Mouse (Mus musculus) heart, embryonic 12.5 days (tissue): ENCODE results near the gene Drosha. TPM values are rescaled to one million over a fixed set of nuclear protein-coding genes. Genes with fewer than 3 reads are reported as not detected.

ENCODE experiments used
- ATAC-seq: fragments of 200-750 bp; cut with Nextera tagmentation; 2 replicates; pipeline ENCODE4 v1.8.0; 2017; ENCODE audit warnings: moderate TSS enrichment, moderate library complexity; ENCODE audit not compliant: insufficient number of reproducible peaks, low FRiP score
- H3K27ac ChIP-seq: fragments of 300-500 bp; sonication (generic); 2 replicates; pipeline ENCODE4 v1.5.1; 2016; ENCODE audit warnings: mild to moderate bottlenecking, moderate library complexity; ENCODE audit not compliant: poor library complexity, severe bottlenecking
- H3K27me3 ChIP-seq: fragments of 300-500 bp; sonication (generic); replicated peaks from 2 replicates; pipeline ENCODE4 v1.6.1; 2016; ENCODE audit warnings: mild to moderate bottlenecking, moderate library complexity
- H3K36me3 ChIP-seq: fragments of 300-500 bp; sonication (generic); 2 replicates; pipeline ENCODE4 v1.6.1; 2016; ENCODE audit warnings: mild to moderate bottlenecking, moderate library complexity
- H3K4me1 ChIP-seq: fragments of 300-500 bp; sonication (generic); replicated peaks from 2 replicates; pipeline ENCODE4 v1.6.1; 2016; ENCODE audit warnings: mild to moderate bottlenecking
- H3K4me2 ChIP-seq: fragments of 300-500 bp; sonication (generic); 2 replicates; pipeline ENCODE4 v1.6.1; 2016; ENCODE audit warnings: mild to moderate bottlenecking, moderate library complexity
- H3K4me3 ChIP-seq: fragments of 300-500 bp; sonication (generic); 2 replicates; pipeline ENCODE4 v1.5.1; 2016; ENCODE audit warnings: mild to moderate bottlenecking
- H3K9ac ChIP-seq: fragments of 300-500 bp; sonication (generic); 2 replicates; pipeline ENCODE4 v1.6.1; 2016; ENCODE audit warnings: mild to moderate bottlenecking, moderate library complexity
- H3K9me3 ChIP-seq: fragments of 300-500 bp; sonication (generic); replicated peaks from 2 replicates; pipeline ENCODE4 v1.6.1; 2016; ENCODE audit warnings: mild to moderate bottlenecking, moderate library complexity
- WGBS: fragments of 180-500 bp; shearing (Covaris S2); methylation state at CpG from one replicate; pipeline ENCODE4 v1.1.7; 2016; 5-methylcytosine and 5-hydroxymethylcytosine counted together
- polyA plus RNA-seq: library from polyadenylated mRNA; unstranded; fragments of >200 nt; fragmentation: Nextera tagmentation; extraction: Ambion mirVana; gene quantifications from 2 replicates; pipeline ENCODE4 v1.2.1, GENCODE M21; 2016

The Drosha gene
- 42.1 and 43.2 TPM in 2 replicates for polyA plus RNA-seq

DNA sequence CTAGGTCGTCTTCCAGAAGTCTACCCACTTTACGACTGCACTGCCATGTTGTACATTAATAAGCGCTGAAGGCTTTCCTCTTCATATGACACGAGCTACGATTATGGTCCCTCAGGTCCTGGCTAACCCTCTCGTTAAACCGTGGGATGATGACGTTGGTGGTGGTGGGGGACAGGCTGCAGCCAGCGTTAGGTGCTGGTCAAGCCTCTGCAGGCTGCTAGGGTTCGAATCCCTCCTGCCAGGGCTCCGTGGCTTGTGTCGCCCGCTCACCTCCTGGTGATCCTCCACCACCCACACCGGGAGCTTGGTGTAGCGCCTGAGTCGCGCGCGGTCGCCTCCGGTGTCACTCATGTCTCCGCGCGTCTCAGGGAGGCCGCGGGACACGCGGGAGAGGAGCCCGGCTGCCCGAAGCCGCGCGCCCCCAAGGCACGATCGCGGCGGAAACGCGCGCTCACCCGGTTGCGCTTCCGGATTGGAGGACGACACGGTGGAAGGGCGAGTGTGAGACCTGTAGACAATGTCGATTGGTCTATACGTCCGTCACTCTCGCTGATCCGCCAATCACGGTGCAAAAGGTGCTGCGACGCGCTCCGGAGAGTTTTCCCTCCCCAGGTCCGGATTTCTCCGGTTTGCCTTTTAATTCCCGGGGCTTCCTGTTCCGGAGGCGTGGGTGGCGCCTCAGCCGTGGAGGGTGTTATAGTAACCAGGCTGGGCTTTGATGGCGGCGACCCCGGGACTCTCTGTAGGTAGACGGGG, at the start of gene Drosha, which contains the start of gene 6030458C11Rik:
Gene Drosha, plus strand, starts transcription at position 619 of the 756 bp plus-strand sequence.
Gene 6030458C11Rik, minus strand, starts transcription at position 453 of the 756 bp plus-strand sequence.
- Histone ChIP-seq H3K27me3 (no peaks in the 10 kb centered on the region), H3K9ac (peak within 1 kb of the TSS; percentile 89), H3K9me3 (no peaks in the 10 kb centered on the region), H3K4me1 (peaks cover 11% of the 10 kb centered on the region), H3K4me2 (peak within 1 kb of the TSS; percentile 77), H3K27ac (peak within 1 kb of the TSS; percentile 55; the same call in 1 of the 2 replicates), H3K36me3 (peaks cover 45% of the 10 kb centered on the region), H3K4me3 (peak within 1 kb of the TSS; percentile 82)
- ATAC-seq: peak; percentile 100
- under 1% methylated on average over 67 of the region's 67 CpGs for WGBS

- no peak overlapping the region for H3K4me2 ChIP-seq
- WGBS: 77% methylated on average over 6 of the region's 6 CpGs
- no peak overlapping the region for H3K4me3 ChIP-seq
- no peak overlapping the region for H3K27ac ChIP-seq
- H3K27me3 ChIP-seq: no peaks in the 10 kb centered on the region; the same call in 1 of the 2 replicates
- no peak for ATAC-seq
- H3K36me3 ChIP-seq: no peaks in the 10 kb centered on the region
- H3K4me1 ChIP-seq: no peaks in the 10 kb centered on the region
- peaks cover 13% of the 10 kb centered on the region for H3K9me3 ChIP-seq
- H3K9ac ChIP-seq: no peak overlapping the region
These were observed 43.3 kb upstream of the Drosha start for GRCm38 (mm10) chr15:12781296-12781695.

GRCm38 (mm10) chr15:12781729-12782326, 42.8 kb upstream of the Drosha start:
- Histone ChIP-seq H3K9me3 (peaks cover 8% of the 10 kb centered on the region), H3K36me3 (no peaks in the 10 kb centered on the region), H3K27ac (no peak overlapping the region), H3K9ac (no peak overlapping the region), H3K4me2 (no peak overlapping the region), H3K27me3 (no peaks in the 10 kb centered on the region; the same call in 1 of the 2 replicates), H3K4me1 (no peaks in the 10 kb centered on the region), H3K4me3 (no peak overlapping the region)
- 49% methylated on average over 14 of the region's 16 CpGs for WGBS
- ATAC-seq: no peak

- Histone ChIP-seq H3K9ac (no peak overlapping the region), H3K4me2 (no peak overlapping the region), H3K27me3 (no peaks in the 10 kb centered on the region; the same call in 1 of the 2 replicates), H3K27ac (no peak overlapping the region), H3K4me3 (no peak overlapping the region), H3K9me3 (no peaks in the 10 kb centered on the region; the same call in 1 of the 2 replicates), H3K4me1 (peaks cover 6% of the 10 kb centered on the region), H3K36me3 (no peaks in the 10 kb centered on the region)
- ATAC-seq: no peak
- WGBS: 78% methylated on average over 5 of the region's 5 CpGs
These were observed 36.1 kb upstream of the Drosha start for GRCm38 (mm10) chr15:12788536-12788935.

GRCm38 (mm10) chr15:12789406-12789867, 35.2 kb upstream of the Drosha start:
- Histone ChIP-seq H3K4me2 (peak overlapping the region; percentile 15; the same call in 1 of the 2 replicates), H3K27ac (no peak overlapping the region)

DNA sequence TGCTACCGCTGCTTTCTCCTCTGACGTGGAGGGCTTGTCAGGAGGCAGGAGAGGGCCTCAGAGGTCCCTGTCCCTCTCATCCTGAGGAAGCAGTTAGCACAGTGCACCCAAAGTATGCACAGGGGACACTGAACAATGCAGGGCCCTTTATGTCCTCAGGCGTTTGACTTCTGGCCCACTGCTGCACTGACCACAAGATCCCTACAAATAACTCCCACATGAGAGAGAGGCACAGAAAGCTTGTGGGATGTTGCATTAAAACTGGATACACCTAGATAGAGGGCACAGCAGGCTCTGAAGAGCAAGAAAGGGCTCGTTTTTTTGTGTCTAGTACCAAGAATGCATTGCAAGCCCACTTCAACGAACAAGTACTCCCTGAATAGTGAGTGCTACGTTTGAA, 30.3 kb upstream of the Drosha start:
- Histone ChIP-seq H3K4me2 (no peak overlapping the region), H3K9me3 (no peaks in the 10 kb centered on the region; the same call in 1 of the 2 replicates), H3K36me3 (no peaks in the 10 kb centered on the region), H3K4me3 (no peak overlapping the region), H3K4me1 (peaks cover 4% of the 10 kb centered on the region), H3K27me3 (no peaks in the 10 kb centered on the region), H3K9ac (no peak overlapping the region), H3K27ac (no peak overlapping the region)
- ATAC-seq: no peak
- 76% methylated on average over 6 of the region's 6 CpGs for WGBS

More at GRCm38 (mm10) chr15:12789406-12789867, 35.2 kb upstream of the Drosha start:
- Histone ChIP-seq H3K4me3 (no peak overlapping the region), H3K4me1 (peaks cover 6% of the 10 kb centered on the region), H3K9ac (no peak overlapping the region), H3K36me3 (no peaks in the 10 kb centered on the region), H3K9me3 (no peaks in the 10 kb centered on the region; the same call in 1 of the 2 replicates), H3K27me3 (no peaks in the 10 kb centered on the region; the same call in 1 of the 2 replicates)
- 37% methylated on average over 10 of the region's 10 CpGs for WGBS
- ATAC-seq: no peak; the same call in 1 of the 2 replicates

DNA sequence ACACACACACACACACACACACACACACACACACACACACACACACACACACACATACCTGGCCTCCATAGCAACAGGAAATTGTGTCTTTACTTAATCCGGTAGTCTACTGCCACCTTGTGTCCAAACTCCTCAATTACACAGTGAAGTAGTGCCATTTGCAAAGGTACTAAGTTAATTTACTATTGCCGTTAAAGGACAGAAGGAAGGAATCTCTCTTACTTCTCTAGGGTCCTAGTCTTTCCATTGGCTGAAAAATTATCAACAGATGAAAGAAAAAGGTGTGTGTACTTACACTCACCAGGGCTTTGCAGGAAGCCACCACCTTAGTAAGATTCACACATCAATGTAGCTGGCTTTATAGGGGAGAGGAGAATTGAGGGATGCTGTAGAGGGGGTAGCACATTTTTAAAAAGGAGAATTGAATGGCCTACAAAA, 29.1 kb upstream of the Drosha start:
- no peak overlapping the region for H3K9ac ChIP-seq
- no peaks in the 10 kb centered on the region for H3K36me3 ChIP-seq
- H3K27ac ChIP-seq: no peak overlapping the region
- no peak overlapping the region for H3K4me3 ChIP-seq
- H3K9me3 ChIP-seq: no peaks in the 10 kb centered on the region; the same call in 1 of the 2 replicates
- no peak for ATAC-seq
- H3K4me2 ChIP-seq: no peak overlapping the region
- H3K27me3 ChIP-seq: no peaks in the 10 kb centered on the region
- H3K4me1 ChIP-seq: peaks cover 5% of the 10 kb centered on the region; the same call in 1 of the 2 replicates
- WGBS: 0% methylated on average over 2 of the region's 2 CpGs

GRCm38 (mm10) chr15:12795909-12796470, 28.6 kb upstream of the Drosha start:
- 45% methylated on average over 13 of the region's 13 CpGs for WGBS
- Histone ChIP-seq H3K9me3 (no peaks in the 10 kb centered on the region), H3K36me3 (no peaks in the 10 kb centered on the region), H3K27ac (no peak overlapping the region), H3K27me3 (no peaks in the 10 kb centered on the region), H3K4me2 (no peak overlapping the region), H3K9ac (no peak overlapping the region), H3K4me3 (no peak overlapping the region), H3K4me1 (peaks cover 8% of the 10 kb centered on the region; the same call in 1 of the 2 replicates)
- no peak for ATAC-seq

- no peak for ATAC-seq
- H3K27ac ChIP-seq: no peak overlapping the region
- H3K4me1 ChIP-seq: peaks cover 8% of the 10 kb centered on the region; the same call in 1 of the 2 replicates
- H3K9me3 ChIP-seq: no peaks in the 10 kb centered on the region
- no peaks in the 10 kb centered on the region for H3K27me3 ChIP-seq
- 47% methylated on average over 6 of the region's 6 CpGs for WGBS
- H3K9ac ChIP-seq: no peak overlapping the region
- H3K36me3 ChIP-seq: no peaks in the 10 kb centered on the region
- H3K4me2 ChIP-seq: no peak overlapping the region
- H3K4me3 ChIP-seq: no peak overlapping the region
These were observed 26.6 kb upstream of the Drosha start for GRCm38 (mm10) chr15:12798043-12798442.

GRCm38 (mm10) chr15:12800405-12801141, 24.0 kb upstream of the Drosha start:
- Histone ChIP-seq H3K4me3 (no peak overlapping the region), H3K27me3 (no peaks in the 10 kb centered on the region), H3K4me2 (peak overlapping the region; percentile 42), H3K27ac (no peak overlapping the region), H3K9ac (no peak overlapping the region), H3K4me1 (peaks cover 8% of the 10 kb centered on the region; the same call in 1 of the 2 replicates), H3K36me3 (peaks cover under 1% of the 10 kb centered on the region), H3K9me3 (no peaks in the 10 kb centered on the region)
- WGBS: 25% methylated on average over 15 of the region's 15 CpGs
- ATAC-seq: no peak
